Mouse (Mus musculus) stomach, postnatal 0 days (tissue): ENCODE data around the gene Thyn1. TPM values are rescaled to one million over a fixed set of nuclear protein-coding genes. Genes with fewer than 3 reads are reported as not detected.

Source experiments
- ATAC-seq: fragments of 200-750 bp; cut with Nextera tagmentation; 2 replicates; pipeline ENCODE4 v1.8.0; 2017; ENCODE audit not compliant: low FRiP score, low TSS enrichment
- DNase-seq: peaks from one replicate; pipeline ENCODE4 v3.0.0-alpha.2; 2016; ENCODE audit warnings: low spot score
- H3K27ac ChIP-seq: fragments of 300-500 bp; sonication (generic); replicated peaks from 2 replicates; pipeline ENCODE4 v1.5.1; 2014; ENCODE audit warnings: mild to moderate bottlenecking, control low read depth
- H3K27me3 ChIP-seq: fragments of 300-500 bp; sonication (generic); 2 replicates; pipeline ENCODE4 v1.6.1; 2014; ENCODE audit warnings: low read length; ENCODE audit not compliant: control insufficient read depth, insufficient read depth
- H3K36me3 ChIP-seq: fragments of 300-500 bp; sonication (generic); 2 replicates; pipeline ENCODE4 v1.6.1; 2014; ENCODE audit warnings: low read length, mixed read lengths; ENCODE audit not compliant: control insufficient read depth, insufficient read depth
- H3K4me1 ChIP-seq: fragments of 300-500 bp; sonication (generic); replicated peaks from 2 replicates; pipeline ENCODE4 v1.6.1; 2014; ENCODE audit warnings: antibody characterized with exemption; ENCODE audit not compliant: control insufficient read depth, insufficient read depth
- H3K4me2 ChIP-seq: fragments of 300-500 bp; sonication (generic); replicated peaks from 2 replicates; pipeline ENCODE4 v1.6.1; 2014; ENCODE audit warnings: low read depth, mild to moderate bottlenecking, control low read depth, moderate library complexity
- H3K4me3 ChIP-seq: fragments of 300-500 bp; sonication (generic); 2 replicates; pipeline ENCODE4 v1.5.1; 2014; ENCODE audit warnings: low read depth, low read length, control low read depth
- H3K9ac ChIP-seq: fragments of 300-500 bp; sonication (generic); 2 replicates; pipeline ENCODE4 v1.6.1; 2014; ENCODE audit warnings: mild to moderate bottlenecking, low read length, control low read depth, mixed read lengths
- H3K9me3 ChIP-seq: fragments of 300-500 bp; sonication (generic); 2 replicates; pipeline ENCODE4 v1.6.1; 2016; ENCODE audit warnings: low read length; ENCODE audit not compliant: control insufficient read depth
- CTCF ChIP-seq: IDR thresholded peaks from 2 replicates; pipeline ENCODE4 v1.5.1; 2016; ENCODE audit warnings: antibody characterized with exemption, low read depth, mild to moderate bottlenecking, moderate library complexity
- EP300 ChIP-seq: optimal IDR thresholded peaks from 2 replicates; pipeline ENCODE3; 2016; ENCODE audit warnings: antibody characterized with exemption
- WGBS: fragments of 180-500 bp; shearing (Covaris S2); extraction: QIAGEN DNeasy Blood & Tissue Kit; methylation state at CpG from one replicate; pipeline ENCODE4 v1.1.7; 2014; 5-methylcytosine and 5-hydroxymethylcytosine counted together
- polyA plus RNA-seq: library from polyadenylated mRNA; unstranded; fragments of >200 nt; fragmentation: Nextera tagmentation; extraction: Ambion mirVana; gene quantifications from 2 replicates; pipeline ENCODE4 v1.2.1, GENCODE M21; 2015

Thyn1 gene
- 94.3 and 106 TPM in 2 replicates for polyA plus RNA-seq

DNA sequence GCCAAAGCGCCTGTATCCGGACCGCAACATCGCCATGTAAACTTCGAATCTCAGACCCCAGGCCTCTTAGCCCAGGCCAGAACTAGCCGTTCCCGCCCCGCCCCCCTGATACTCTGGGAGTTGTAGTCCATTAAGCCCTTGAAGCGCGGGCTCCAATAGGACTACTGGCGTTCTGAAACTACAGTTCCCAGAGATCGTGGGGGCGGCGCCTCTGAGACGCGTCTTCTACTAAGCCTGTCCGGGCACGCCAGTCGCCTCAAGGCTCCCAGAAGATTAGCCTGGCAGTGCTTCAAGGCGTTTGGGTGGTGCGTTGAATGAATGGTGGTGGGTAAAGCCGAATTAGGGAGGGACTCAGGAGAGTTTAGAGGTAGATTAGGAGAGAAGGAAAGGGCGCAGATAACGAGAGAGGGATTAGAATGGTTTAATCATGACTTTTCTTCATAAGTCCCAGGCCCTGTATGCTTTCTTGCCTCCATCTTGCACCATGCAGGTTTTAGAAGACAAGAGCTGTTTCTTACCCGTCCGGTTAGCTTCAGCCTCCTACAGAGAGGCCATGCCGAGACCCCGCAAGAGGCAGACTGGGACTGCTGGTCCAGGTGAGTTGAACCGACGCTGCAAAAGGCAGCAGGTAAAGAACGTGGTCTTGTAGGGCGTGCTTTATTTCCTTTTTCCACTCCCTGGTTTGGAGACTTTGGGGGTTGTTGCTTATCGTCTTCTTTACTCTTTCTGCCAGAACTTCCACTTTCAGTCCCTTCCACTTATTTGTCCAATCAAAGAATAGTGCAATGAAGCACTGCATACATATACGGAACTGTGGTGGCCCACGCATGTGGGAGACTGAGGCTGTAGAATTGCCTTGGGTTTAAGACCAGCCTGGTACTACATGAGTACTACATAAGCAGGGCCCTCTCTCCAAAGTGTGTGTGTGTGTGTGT is at the start of gene Thyn1, which contains the start of gene Acad8:
TSS of gene Thyn1 (plus strand) at position 250 of the 935 bp plus-strand sequence.
TSS of gene Acad8 (minus strand) at position 106 of the 935 bp plus-strand sequence.
- Histone ChIP-seq H3K27ac (peak within 1 kb of the TSS; percentile 78), H3K36me3 (peaks cover 3% of the 10 kb centered on the region; the same call in 1 of the 2 replicates), H3K9me3 (no peaks in the 10 kb centered on the region), H3K4me1 (no peaks in the 10 kb centered on the region), H3K9ac (peak within 1 kb of the TSS; percentile 84), H3K27me3 (no peaks in the 10 kb centered on the region), H3K4me2 (peak within 1 kb of the TSS; percentile 95), H3K4me3 (peak within 1 kb of the TSS; percentile 68)
- WGBS: under 1% methylated on average over 35 of the region's 35 CpGs
- peak; percentile 100 for ATAC-seq
- DNase-seq: peak; percentile 97
- TF ChIP-seq EP300 (no peak), CTCF (no peak; the same call in 1 of the 2 replicates)

DNA sequence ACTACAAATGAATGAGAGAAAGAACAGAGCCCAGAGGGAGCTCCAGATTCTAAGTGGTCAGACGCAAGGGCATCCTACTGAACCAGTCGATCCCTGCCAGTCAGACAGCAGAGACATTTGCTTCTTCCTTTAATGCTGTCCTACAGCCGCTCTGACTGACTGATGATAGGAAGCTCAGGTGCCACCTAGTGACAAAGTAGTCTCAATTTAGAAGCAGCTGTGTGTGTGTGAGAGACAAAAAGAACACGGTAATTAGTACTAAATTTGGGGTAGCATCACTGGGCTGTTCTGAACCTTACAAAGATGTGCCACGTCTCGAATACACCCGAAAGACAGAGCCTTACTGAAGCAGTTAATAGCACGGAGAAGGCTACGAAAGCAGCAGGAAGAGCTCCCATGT is 21.8 kb upstream of the Thyn1 start:
- Histone ChIP-seq H3K9ac (no peak overlapping the region), H3K9me3 (no peaks in the 10 kb centered on the region), H3K4me2 (no peak overlapping the region), H3K27ac (no peak overlapping the region), H3K4me1 (no peaks in the 10 kb centered on the region), H3K36me3 (peaks cover 27% of the 10 kb centered on the region), H3K4me3 (no peak overlapping the region), H3K27me3 (no peaks in the 10 kb centered on the region)
- WGBS: 91% methylated on average over 9 of the region's 9 CpGs
- ATAC-seq: no peak
- TF ChIP-seq EP300: no peak
- peak; percentile 38; the same call in 1 of the 2 replicates for TF ChIP-seq CTCF
- no peak for DNase-seq

DNA sequence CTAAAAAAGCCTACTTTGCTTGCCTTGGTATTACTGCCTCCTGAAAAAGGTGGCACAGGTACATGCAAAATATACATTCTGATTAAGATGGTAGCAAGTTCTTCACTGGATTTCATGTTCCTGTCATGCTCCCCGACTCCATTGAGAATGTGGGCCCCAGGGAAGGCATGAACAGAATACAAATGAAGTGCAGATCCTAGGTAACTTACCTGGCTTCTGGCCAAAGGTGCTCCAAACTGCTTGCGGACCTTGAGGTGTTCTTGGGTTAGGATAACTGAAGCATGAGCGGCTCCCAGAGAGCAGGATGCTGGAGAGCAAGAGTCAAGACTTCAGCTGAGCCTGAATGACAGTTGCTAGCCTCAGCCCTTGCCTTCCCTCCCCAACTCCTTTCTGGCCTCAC is 20.7 kb upstream of the Thyn1 start:
- no peak for TF ChIP-seq EP300
- no peak for TF ChIP-seq CTCF
- Histone ChIP-seq H3K4me2 (no peak overlapping the region), H3K27me3 (no peaks in the 10 kb centered on the region), H3K9me3 (no peaks in the 10 kb centered on the region), H3K36me3 (peaks cover 29% of the 10 kb centered on the region), H3K4me1 (no peaks in the 10 kb centered on the region), H3K4me3 (no peak overlapping the region), H3K9ac (no peak overlapping the region), H3K27ac (no peak overlapping the region)
- 85% methylated on average over 3 of the region's 3 CpGs for WGBS
- ATAC-seq: no peak
- no peak for DNase-seq

DNA sequence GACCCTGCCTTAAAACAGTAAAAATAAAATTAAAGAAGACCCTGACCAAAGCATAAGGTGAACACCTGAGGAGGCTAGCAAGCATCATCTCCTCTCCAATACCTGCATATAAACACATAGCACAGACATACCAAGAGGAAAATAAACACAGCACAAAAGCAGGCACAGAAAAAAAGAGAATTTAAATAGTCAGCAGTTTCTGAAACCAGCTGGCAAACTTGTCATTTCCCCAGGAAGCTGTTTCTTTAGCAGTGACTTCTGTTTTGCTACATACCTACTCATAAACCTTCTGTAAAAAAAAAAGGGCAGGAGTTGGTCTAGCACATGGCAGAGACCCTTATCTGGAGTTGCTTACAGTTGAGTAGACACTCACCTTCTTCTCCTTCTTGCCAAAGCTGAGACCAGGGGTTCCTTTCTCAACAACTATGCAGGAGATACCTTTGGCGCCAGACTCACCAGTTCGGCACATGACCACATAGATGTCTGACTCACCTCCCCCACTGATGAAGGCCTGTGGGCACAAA is 14.4 kb upstream of the Thyn1 start:
- ATAC-seq: no peak; the same call in 1 of the 2 replicates
- H3K27me3 ChIP-seq: no peaks in the 10 kb centered on the region
- 64% methylated on average over 2 of the region's 2 CpGs for WGBS

DNA sequence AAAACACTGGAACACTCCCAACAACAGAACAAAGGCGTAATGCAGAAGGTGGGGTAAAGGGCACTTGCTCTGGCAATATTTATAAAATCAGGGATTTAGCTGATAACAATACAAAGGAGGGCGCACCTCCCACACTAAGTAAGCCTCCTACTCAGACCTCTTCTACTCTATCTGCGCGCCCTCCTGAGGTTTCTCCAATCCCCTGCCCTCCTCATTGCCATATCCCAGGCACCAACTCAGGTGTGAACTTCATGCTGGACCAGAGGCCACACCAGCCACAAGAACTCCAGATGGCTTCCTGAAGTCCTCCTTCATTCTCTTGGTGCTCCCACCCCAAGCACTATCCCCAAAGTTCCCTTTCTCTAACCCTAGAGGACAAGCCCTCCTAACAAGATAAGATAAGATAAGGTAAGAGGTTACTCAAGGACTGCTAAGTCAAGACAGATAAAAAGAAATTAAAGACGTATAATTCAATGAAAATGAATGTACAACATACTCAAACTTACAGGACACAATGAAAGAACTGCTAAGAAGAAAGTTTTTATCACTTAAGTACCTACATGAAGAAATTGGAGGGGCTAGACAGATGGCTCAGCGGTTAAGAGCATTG is 13.7 kb upstream of the Thyn1 start:
- TF ChIP-seq CTCF: no peak
- no peak for TF ChIP-seq EP300
- no peak overlapping the region; the same call in 1 of the 2 replicates for H3K27ac ChIP-seq
- ATAC-seq (peak; percentile 81), DNase-seq (peak; percentile 44)
- no peak overlapping the region for H3K9ac ChIP-seq
- peaks cover 16% of the 10 kb centered on the region; the same call in 1 of the 2 replicates for H3K36me3 ChIP-seq
- no peaks in the 10 kb centered on the region for H3K4me1 ChIP-seq
- no peaks in the 10 kb centered on the region for H3K9me3 ChIP-seq
- H3K27me3 ChIP-seq: no peaks in the 10 kb centered on the region
- H3K4me2 ChIP-seq: no peak overlapping the region
- no peak overlapping the region for H3K4me3 ChIP-seq
- WGBS: 75% methylated on average over 6 of the region's 6 CpGs

More for the DNA sequence above, 14.4 kb upstream of the Thyn1 start:
- H3K36me3 ChIP-seq: peaks cover 20% of the 10 kb centered on the region
- no peak for TF ChIP-seq CTCF
- TF ChIP-seq EP300: no peak
- DNase-seq: no peak
- no peak overlapping the region for H3K4me2 ChIP-seq
- H3K9ac ChIP-seq: no peak overlapping the region
- no peaks in the 10 kb centered on the region for H3K9me3 ChIP-seq
- H3K27ac ChIP-seq: no peak overlapping the region
- no peak overlapping the region for H3K4me3 ChIP-seq
- no peaks in the 10 kb centered on the region for H3K4me1 ChIP-seq
